Mouse (Mus musculus): Measurements from ENCODE around the gene Myl4. TPM values are rescaled to one million over a fixed set of nuclear protein-coding genes. Genes with fewer than 3 reads are reported as not detected.
"Not testable (repeated sequence)": the region's sequence is repeated elsewhere in the genome, so short reads cannot be mapped to it uniquely, and the experiment has no call there.

Gene Myl4
- polyA plus RNA-seq, 1 experiment from 2014 or later, result 4.7 TPM

GRCm38 (mm10) chr11:104566796-104567195 lies 16.3 kb downstream of the Myl4 start:
- H3K4me2 ChIP-seq (ENCODE audit: low read depth, low read length), result no peak overlapping the region
- no peak overlapping the region for H3K4me3 ChIP-seq (ENCODE audit: low read length)
- no peaks in the 10 kb centered on the region for H3K36me3 ChIP-seq (ENCODE audit: control insufficient read depth, insufficient read depth, low read length)
- no peaks in the 10 kb centered on the region for H3K27me3 ChIP-seq (replicated peaks; ENCODE audit: control insufficient read depth, insufficient read depth, low read length)
- H3K9ac ChIP-seq (ENCODE audit: low read depth, low read length), result no peak overlapping the region
- WGBS, result 73% methylated on average over 2 of the region's 2 CpGs
- no peaks in the 10 kb centered on the region for H3K4me1 ChIP-seq (ENCODE audit: control insufficient read depth, insufficient read depth, low read length)
- H3K9me3 ChIP-seq (ENCODE audit: control insufficient read depth, low read length), result 0 out of 2 replicates have a peak, but pooled peaks cover 3% of the 10 kb centered on the region
- H3K27ac ChIP-seq (ENCODE audit: low read length), result no peak overlapping the region
- ATAC-seq, result no peak

- no peaks in the 10 kb centered on the region for H3K36me3 ChIP-seq (ENCODE audit: control insufficient read depth, insufficient read depth, low read length)
- no peak overlapping the region for H3K27ac ChIP-seq (ENCODE audit: low read length)
- no peaks in the 10 kb centered on the region for H3K27me3 ChIP-seq (replicated peaks; ENCODE audit: control insufficient read depth, insufficient read depth, low read length)
- H3K9me3 ChIP-seq (ENCODE audit: control insufficient read depth, low read length), result 0 out of 2 replicates have a peak, but pooled peaks cover 3% of the 10 kb centered on the region
- no peak overlapping the region for H3K4me3 ChIP-seq (ENCODE audit: low read length)
- H3K4me1 ChIP-seq (ENCODE audit: control insufficient read depth, insufficient read depth, low read length), result no peaks in the 10 kb centered on the region
- H3K9ac ChIP-seq (ENCODE audit: low read depth, low read length), result no peak overlapping the region
- H3K4me2 ChIP-seq (ENCODE audit: low read depth, low read length), result no peak overlapping the region
- whole genome bisulfite sequencing, result 79% methylated on average over 9 of the region's 9 CpGs
- no peak for ATAC-seq
Measured at GRCm38 (mm10) chr11:104567736-104568135, 17.3 kb downstream of the Myl4 start.

GRCm38 (mm10) chr11:104568326-104568725 lies 17.9 kb downstream of the Myl4 start:
- ATAC-seq, result no peak
- 97% methylated on average over 4 of the region's 4 CpGs for WGBS
- Histone ChIP-seq H3K27me3 (replicated peaks; ENCODE audit: control insufficient read depth, insufficient read depth, low read length) (no peaks in the 10 kb centered on the region), H3K4me3 (ENCODE audit: low read length) (no peak overlapping the region), H3K4me1 (ENCODE audit: control insufficient read depth, insufficient read depth, low read length) (no peaks in the 10 kb centered on the region), H3K27ac (ENCODE audit: low read length) (no peak overlapping the region), H3K36me3 (ENCODE audit: control insufficient read depth, insufficient read depth, low read length) (no peaks in the 10 kb centered on the region), H3K9me3 (ENCODE audit: control insufficient read depth, low read length) (0 out of 2 replicates have a peak, but pooled peaks cover 3% of the 10 kb centered on the region), H3K9ac (ENCODE audit: low read depth, low read length) (no peak overlapping the region), H3K4me2 (ENCODE audit: low read depth, low read length) (no peak overlapping the region)

- H3K9me3 ChIP-seq (ENCODE audit: control insufficient read depth, low read length); ATAC-seq; H3K4me2 ChIP-seq (ENCODE audit: low read depth, low read length); H3K27ac ChIP-seq (ENCODE audit: low read length); H3K9ac ChIP-seq (ENCODE audit: low read depth, low read length); H3K4me1 ChIP-seq (ENCODE audit: control insufficient read depth, insufficient read depth, low read length); H3K36me3 ChIP-seq (ENCODE audit: control insufficient read depth, insufficient read depth, low read length); H3K27me3 ChIP-seq (replicated peaks; ENCODE audit: control insufficient read depth, insufficient read depth, low read length); H3K4me3 ChIP-seq (ENCODE audit: low read length): not testable (repeated sequence)
- WGBS, result 86% methylated on average over 8 of the region's 8 CpGs
Measured at GRCm38 (mm10) chr11:104570515-104570914, 20.1 kb downstream of the Myl4 start.

- peak overlapping the region; percentile 73 for H3K4me2 ChIP-seq (ENCODE audit: low read depth, low read length)
- not testable (repeated sequence) for H3K36me3 ChIP-seq (ENCODE audit: control insufficient read depth, insufficient read depth, low read length); H3K4me1 ChIP-seq (ENCODE audit: control insufficient read depth, insufficient read depth, low read length); H3K9me3 ChIP-seq (ENCODE audit: control insufficient read depth, low read length); H3K27me3 ChIP-seq (replicated peaks; ENCODE audit: control insufficient read depth, insufficient read depth, low read length); H3K27ac ChIP-seq (ENCODE audit: low read length)
- WGBS, result 4% methylated on average over 28 of the region's 28 CpGs
- ATAC-seq, result 0 out of 2 replicates have a peak, but pooled peaks have one; percentile 5
- peak overlapping the region; percentile 42 for H3K4me3 ChIP-seq (ENCODE audit: low read length)
- H3K9ac ChIP-seq (ENCODE audit: low read depth, low read length), result peak overlapping the region; percentile 48; the same call in 1 of the 2 replicates
Measured at GRCm38 (mm10) chr11:104571373-104571772, 20.9 kb downstream of the Myl4 start.

GRCm38 (mm10) chr11:104572091-104572490 lies 21.6 kb downstream of the Myl4 start:
- Histone ChIP-seq H3K4me2 (ENCODE audit: low read depth, low read length) (no peak overlapping the region), H3K9ac (ENCODE audit: low read depth, low read length) (no peak overlapping the region), H3K27ac (ENCODE audit: low read length) (no peak overlapping the region), H3K27me3 (replicated peaks; ENCODE audit: control insufficient read depth, insufficient read depth, low read length) (no peaks in the 10 kb centered on the region), H3K36me3 (ENCODE audit: control insufficient read depth, insufficient read depth, low read length) (no peaks in the 10 kb centered on the region), H3K4me3 (ENCODE audit: low read length) (no peak overlapping the region), H3K9me3 (ENCODE audit: control insufficient read depth, low read length) (0 out of 2 replicates have a peak, but pooled peaks cover 3% of the 10 kb centered on the region), H3K4me1 (ENCODE audit: control insufficient read depth, insufficient read depth, low read length) (no peaks in the 10 kb centered on the region)
- ATAC-seq, result no peak
- WGBS, result 49% methylated on average over 7 of the region's 7 CpGs

GRCm38 (mm10) chr11:104572566-104572965 lies 22.1 kb downstream of the Myl4 start:
- no peak for ATAC-seq
- no peaks in the 10 kb centered on the region for H3K4me1 ChIP-seq (ENCODE audit: control insufficient read depth, insufficient read depth, low read length)
- H3K9ac ChIP-seq (ENCODE audit: low read depth, low read length), result no peak overlapping the region
- H3K27ac ChIP-seq (ENCODE audit: low read length), result no peak overlapping the region
- no peaks in the 10 kb centered on the region for H3K36me3 ChIP-seq (ENCODE audit: control insufficient read depth, insufficient read depth, low read length)
- H3K4me3 ChIP-seq (ENCODE audit: low read length), result no peak overlapping the region
- H3K9me3 ChIP-seq (ENCODE audit: control insufficient read depth, low read length), result 0 out of 2 replicates have a peak, but pooled peaks cover 3% of the 10 kb centered on the region
- 38% methylated on average over 2 of the region's 2 CpGs for WGBS
- H3K4me2 ChIP-seq (ENCODE audit: low read depth, low read length), result no peak overlapping the region
- no peaks in the 10 kb centered on the region for H3K27me3 ChIP-seq (replicated peaks; ENCODE audit: control insufficient read depth, insufficient read depth, low read length)

GRCm38 (mm10) chr11:104576772-104577612 lies 26.5 kb downstream of the Myl4 start:
- Histone ChIP-seq H3K27ac (ENCODE audit: low read length) (no peak overlapping the region), H3K4me1 (ENCODE audit: control insufficient read depth, insufficient read depth, low read length) (0 out of 2 replicates have a peak, but pooled peaks cover 2% of the 10 kb centered on the region), H3K4me3 (ENCODE audit: low read length) (no peak overlapping the region), H3K27me3 (replicated peaks; ENCODE audit: control insufficient read depth, insufficient read depth, low read length) (no peaks in the 10 kb centered on the region), H3K36me3 (ENCODE audit: control insufficient read depth, insufficient read depth, low read length) (no peaks in the 10 kb centered on the region), H3K9me3 (ENCODE audit: control insufficient read depth, low read length) (no peaks in the 10 kb centered on the region), H3K9ac (ENCODE audit: low read depth, low read length) (no peak overlapping the region), H3K4me2 (ENCODE audit: low read depth, low read length) (no peak overlapping the region)
- 57% methylated on average over 10 of the region's 10 CpGs for WGBS
- no peak for ATAC-seq

GRCm38 (mm10) chr11:104578074-104578473 lies 27.6 kb downstream of the Myl4 start:
- 44% methylated on average over 5 of the region's 5 CpGs for WGBS
- H3K9me3 ChIP-seq (ENCODE audit: control insufficient read depth, low read length), result no peaks in the 10 kb centered on the region
- H3K4me1 ChIP-seq (ENCODE audit: control insufficient read depth, insufficient read depth, low read length), result 0 out of 2 replicates have a peak, but pooled peaks cover 2% of the 10 kb centered on the region
- no peak for ATAC-seq
- no peak overlapping the region for H3K4me2 ChIP-seq (ENCODE audit: low read depth, low read length)
- H3K9ac ChIP-seq (ENCODE audit: low read depth, low read length), result no peak overlapping the region
- H3K27ac ChIP-seq (ENCODE audit: low read length), result no peak overlapping the region
- no peaks in the 10 kb centered on the region for H3K27me3 ChIP-seq (replicated peaks; ENCODE audit: control insufficient read depth, insufficient read depth, low read length)
- no peaks in the 10 kb centered on the region for H3K36me3 ChIP-seq (ENCODE audit: control insufficient read depth, insufficient read depth, low read length)
- H3K4me3 ChIP-seq (ENCODE audit: low read length), result no peak overlapping the region

Data from intestine, embryonic 16.5 days (tissue).